Mouse (Mus musculus): ENCODE data around the gene Nhsl2.
A peak's percentile ranks its signal among the peaks of the same experiment; 100 is the strongest.

Nhsl2 gene

DNA sequence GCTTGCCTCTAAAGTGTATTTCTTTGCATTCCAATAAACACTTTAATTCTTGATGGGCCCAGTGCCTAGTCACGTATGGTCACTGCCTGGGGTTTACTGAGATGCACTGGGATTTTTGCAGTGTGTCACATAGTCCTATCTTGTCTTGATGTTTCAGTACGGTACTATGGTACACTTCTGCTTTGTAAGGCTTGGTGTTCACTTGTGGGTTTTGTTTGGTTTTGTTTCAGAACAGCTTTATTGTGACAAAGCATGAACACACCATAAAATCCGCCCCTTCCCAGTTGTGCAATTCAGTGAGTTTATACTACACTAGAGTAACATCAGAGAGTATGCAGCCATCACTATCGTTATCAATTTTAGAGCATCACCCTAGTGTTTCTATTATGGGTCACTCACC is 204.8 kb downstream of the Nhsl2 start:
- no peak for DNase-seq

- peak in 1 of 2 experiments; percentile 64 for DNase-seq
These were observed 210.3 kb downstream of the Nhsl2 start for GRCm38 (mm10) chrX:102059437-102059836.

- peak in 1 of 2 experiments; percentile 31 for DNase-seq
These were observed 211.1 kb downstream of the Nhsl2 start for GRCm38 (mm10) chrX:102060243-102060642.

- DNase-seq = peak; percentile 64 to 71
These were observed 211.7 kb downstream of the Nhsl2 start for GRCm38 (mm10) chrX:102060891-102061290.

GRCm38 (mm10) chrX:102064062-102064461 is 214.9 kb downstream of the Nhsl2 start:
- DNase-seq = no peak

GRCm38 (mm10) chrX:102065213-102065775 is 216.1 kb downstream of the Nhsl2 start:
- no peak for DNase-seq

DNA sequence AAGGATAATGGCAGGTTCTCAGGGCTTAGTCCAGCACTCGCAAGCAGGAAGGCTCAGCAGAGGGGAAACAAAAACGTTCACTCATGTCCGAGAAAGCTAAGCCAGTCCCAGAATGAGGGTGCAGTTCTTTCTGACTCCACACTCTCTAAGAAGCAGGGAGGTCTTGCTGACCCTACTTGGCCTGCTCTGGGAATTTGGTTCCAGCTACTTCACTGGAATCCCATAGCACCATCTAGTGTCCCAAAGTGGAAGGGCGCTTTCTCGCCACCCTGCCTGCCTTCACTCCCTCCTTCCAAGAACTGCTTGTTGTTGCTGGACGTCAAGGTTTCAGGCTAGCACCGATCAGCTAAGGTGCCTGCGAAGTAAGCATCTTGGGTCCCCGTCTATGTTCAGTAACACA is 216.9 kb downstream of the Nhsl2 start:
- DNase-seq = peak; percentile 71 to 79

DNA sequence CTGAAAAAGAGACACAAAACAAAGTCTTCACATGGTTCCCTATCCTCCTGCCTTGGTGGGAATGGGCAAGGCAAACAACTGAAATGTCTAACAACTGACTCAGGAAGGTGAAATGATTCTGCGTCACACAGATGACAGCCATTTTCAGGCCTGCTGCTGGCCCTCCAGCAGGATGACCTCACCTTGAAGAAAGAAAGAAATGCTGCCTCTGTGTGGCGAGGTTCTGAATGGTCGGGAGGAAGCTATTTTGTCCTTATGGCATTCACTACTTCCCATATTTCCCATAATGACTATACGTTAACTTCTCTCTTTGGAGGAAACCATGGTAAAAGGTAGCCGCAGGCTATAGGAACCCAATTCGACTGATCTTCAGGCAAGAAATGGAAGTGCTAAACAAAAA is 217.9 kb downstream of the Nhsl2 start:
- DNase-seq = no peak

DNA sequence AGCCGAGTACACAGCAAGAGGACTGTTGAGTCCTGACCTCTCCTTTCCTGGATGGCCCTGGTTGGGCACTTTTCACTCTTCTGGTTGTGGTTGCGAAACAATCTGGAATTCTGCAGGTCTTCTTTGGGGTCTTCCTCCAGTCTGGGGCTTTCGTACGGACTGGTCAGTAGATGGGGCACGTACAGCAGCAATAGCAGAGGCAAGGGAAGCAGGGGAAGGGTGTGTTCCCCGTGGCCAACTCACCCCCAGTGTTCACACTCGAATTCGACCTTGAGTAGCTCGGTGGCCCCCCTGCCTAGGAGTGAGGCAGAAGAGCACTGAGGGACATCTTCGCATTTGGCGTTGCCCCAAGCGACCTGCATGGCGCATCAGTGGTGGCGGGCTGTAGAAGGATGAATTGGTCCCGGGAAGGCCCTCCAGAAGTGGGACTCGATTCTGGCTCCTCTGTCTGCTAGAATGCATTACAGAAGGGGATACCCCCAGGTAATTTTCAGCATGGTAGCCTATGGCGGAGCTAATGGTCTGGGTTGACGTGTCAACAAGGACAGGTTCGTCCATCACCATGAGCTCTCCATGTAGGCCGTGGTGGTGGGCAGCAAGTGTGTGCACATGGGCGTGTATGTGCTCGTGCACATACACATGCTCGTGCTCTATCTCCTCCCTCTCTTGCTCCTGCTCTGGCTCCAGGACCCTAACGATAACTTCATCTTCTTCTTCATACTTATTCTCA is 219.8 kb downstream of the Nhsl2 start:
- no peak for DNase-seq

DNA sequence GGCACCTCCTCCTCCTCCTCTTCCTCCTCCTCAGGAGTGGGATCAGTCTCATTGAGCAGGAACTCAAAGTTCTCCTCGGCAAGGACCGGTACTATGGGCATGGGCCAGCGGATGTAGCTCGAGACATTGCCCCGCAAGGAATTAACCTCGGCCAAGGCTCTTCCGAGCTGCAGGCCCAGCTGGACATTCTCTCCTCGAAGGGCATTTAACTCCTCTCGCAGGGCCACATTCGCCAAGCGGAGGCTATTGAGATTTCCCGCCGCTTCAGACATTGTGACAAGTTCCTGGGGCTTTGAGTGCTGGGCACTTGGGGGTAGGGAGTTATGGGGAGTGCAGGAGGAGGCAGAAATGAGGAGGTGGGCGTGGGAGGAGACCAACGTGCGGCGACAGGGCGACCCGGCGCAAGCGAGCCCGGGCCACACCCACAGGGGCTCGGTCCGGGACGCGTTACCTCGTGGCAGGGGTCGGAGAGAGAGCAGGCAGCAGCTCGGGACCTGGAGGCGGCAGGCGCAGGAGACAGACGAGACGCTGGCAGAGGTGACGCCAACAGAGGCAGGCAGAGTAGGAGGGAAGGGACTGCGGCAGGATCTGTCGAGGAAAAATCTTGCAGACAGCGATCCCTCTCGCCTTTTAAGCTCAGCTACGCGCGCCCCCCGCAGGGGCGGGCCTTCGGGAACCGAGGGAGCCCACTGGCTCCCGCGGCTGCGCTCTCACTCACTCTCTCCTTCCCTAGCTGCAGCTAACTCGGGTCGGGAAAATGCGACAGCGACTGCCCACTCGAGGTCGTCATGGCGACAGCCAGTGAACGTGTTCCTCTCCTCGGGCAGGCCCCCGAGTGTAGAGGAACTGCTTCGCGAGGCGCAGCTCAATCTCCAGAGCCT is 221.6 kb downstream of the Nhsl2 start, which contains the start of gene Rtl5:
Rtl5 (minus strand) TSS at position 714 of the 881 bp plus-strand sequence.
- DNase-seq = peak; percentile 77 to 89

- no peak for DNase-seq
These were observed 222.3 kb downstream of the Nhsl2 start for GRCm38 (mm10) chrX:102071517-102071916.

DNA sequence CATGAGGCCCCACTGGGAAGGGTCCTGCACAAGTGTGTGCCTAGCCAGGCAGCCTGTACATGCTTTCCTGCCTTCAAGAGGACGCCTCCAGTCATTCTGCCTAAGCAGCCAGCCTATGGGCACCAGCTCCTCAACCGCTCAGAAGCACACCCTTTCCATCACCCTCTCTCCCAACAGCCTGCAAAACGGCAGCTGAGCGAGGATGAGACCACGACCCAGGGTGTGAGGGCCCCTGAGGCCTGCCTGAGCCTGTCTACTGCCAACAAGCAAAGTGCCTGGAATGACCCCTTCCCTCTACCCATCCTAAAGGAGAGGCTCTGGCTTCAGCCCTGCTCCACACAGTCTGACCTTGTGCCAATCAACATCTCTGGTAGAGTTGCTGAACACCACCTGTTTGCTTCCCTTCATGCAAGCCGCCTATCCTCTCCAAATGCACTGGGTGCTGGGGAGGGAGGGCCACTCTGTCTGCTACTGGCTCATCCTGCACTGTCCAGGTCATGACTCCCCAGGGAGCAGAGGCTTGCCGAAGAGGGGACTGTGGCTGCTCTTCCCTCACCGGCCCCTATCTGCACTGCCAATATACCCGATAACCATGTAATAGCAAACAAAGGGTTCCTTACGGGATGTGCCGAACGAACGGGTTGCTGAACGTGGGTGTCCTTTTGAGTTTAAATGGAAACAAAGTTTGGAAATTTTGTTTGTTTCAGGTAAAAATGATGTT is 224.6 kb downstream of the Nhsl2 start:
- DNase-seq = no peak

GRCm38 (mm10) chrX:102074435-102074834 is 225.2 kb downstream of the Nhsl2 start:
- no peak for DNase-seq

DNA sequence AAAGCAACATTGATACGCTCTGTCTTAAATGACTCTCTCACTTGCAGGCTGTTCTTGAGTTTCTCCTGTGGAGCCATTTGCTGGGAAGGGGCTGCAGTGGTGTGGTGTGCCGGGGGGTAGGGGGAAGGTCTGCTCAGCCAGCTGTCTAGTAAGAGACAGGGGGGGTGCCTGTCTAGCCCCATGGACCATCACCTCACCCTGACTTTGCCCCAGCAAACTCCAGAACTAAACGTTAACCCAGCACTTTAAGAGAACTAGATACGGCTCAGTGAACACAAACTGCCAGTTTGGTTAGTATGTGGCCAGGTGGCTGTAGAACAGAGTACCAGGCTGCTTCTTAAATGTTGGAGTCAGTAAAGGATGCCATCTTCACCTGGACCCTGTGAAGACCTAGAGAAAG is 226.0 kb downstream of the Nhsl2 start:
- DNase-seq = peak; percentile 28 to 55

DNA sequence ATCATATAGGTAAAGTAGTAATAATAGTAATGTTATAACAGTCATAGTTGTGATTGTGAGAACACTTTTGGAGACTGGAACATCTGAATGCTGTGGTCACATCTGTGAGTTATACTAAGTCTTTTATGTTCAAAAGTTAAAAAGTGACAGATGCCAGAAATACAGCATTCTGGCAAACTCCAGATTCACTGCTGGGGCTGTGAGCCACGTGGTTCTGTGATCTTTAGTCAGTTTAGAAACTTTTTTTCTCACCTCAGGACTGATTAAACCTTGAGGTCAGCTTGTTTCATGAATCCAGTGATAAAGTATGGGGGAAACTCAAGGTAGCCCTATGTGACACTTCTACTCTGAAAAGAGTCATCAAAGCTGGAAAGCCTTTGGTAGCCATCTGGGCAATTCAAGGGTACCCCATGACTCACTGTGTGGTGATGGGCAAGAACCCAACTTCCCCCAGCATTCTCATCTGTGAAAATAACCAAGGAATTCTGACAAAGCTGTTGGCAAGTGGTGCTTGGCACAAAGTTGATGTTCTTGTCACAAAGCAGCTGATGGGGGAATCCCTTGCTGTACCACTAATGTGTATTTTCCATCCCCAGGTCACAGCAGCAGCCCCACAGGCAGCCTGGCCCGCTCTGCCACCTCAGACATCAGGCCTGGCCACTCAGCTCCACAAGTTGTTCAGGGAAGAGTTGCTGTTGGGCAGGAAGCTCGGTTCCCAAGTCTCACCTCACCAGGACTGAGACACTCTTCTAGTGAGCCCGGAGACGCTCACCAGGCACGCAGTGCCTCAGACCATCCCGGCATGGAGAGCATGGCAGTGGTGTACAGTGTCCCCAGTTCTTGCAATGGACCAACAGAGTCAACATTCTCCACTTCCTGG is 227.9 kb downstream of the Nhsl2 start:
- DNase-seq = peak in 1 of 2 experiments; percentile 20

- DNase-seq = peak in 1 of 2 experiments; percentile 19
These were observed 231.9 kb downstream of the Nhsl2 start for GRCm38 (mm10) chrX:102081076-102081475.

- peak in 1 of 2 experiments; percentile 14 for DNase-seq
These were observed 232.5 kb downstream of the Nhsl2 start for GRCm38 (mm10) chrX:102081573-102082279.

- DNase-seq = peak in 1 of 2 experiments; percentile 14
These were observed 233.2 kb downstream of the Nhsl2 start for GRCm38 (mm10) chrX:102082340-102082739.

DNA sequence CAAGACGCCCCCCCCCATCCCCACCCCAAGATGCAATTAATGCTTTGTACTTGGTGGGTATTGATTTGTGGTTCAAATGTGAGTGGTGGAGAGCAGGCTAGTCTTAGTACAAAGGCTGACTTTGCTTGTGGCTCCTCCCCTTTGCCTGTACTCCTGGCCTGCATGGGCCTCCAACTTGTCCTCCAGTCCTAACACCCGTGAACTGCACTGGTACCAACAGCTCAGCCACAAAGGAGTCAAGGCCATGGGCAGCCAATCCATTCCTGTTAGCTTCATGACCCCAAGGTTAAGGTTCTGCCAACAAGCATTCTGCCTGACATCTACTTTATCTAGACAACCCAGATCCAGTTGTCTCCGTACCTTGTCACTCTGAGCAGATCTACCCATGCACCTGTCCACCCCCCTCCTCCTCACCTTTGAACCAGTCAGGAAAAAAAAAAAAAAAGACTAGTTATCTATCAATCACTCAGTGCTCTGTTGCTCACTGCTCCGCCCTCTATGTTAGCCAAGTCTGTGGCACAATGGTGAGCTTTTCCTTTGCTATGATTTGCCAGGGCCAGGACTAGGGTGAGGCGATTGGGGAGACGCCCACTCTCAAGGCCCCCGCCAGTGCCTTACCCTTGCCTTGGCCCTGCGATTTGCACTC is 236.7 kb downstream of the Nhsl2 start:
- peak; percentile 18 to 56 for DNase-seq

DNA sequence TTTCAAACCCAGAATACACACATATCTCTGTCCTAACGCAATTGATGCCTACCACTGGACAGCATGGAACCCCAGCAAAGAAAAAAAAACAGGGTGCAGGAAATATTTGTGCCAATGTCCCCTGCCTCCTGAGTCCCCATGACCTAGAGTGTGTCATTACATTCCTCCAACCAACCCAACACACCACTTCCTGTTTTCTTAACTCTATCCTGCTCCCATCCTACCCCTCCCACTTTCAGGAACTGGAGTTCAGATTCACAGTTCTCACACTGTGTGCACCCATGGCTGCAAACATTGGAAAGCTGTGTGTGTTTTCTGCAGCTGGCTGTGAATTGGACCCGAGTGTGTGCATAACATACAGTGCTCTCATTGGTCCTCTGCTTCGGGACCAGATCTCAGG is 241.4 kb downstream of the Nhsl2 start:
- no peak for DNase-seq
